Mouse (Mus musculus) CD4-positive helper T cell, adult 2 months (primary cell): ENCODE measurements around the gene Cbln4.

Source experiments
- DNase-seq: peaks from one replicate; pipeline ENCODE4 v3.0.0-alpha.2; 2012; ENCODE audit warnings: low read depth, missing footprints, low spot score

Cbln4 gene

GRCm38 (mm10) chr2:172043235-172043610, at the start of gene Cbln4:
Gene Cbln4 (minus strand): TSS chr2:172043466.
- no peak for DNase-seq

- DNase-seq = no peak
Measured at GRCm38 (mm10) chr2:172078596-172078995, 35.3 kb upstream of the Cbln4 start.

- no peak for DNase-seq
Measured at GRCm38 (mm10) chr2:172076295-172076694, 33.0 kb upstream of the Cbln4 start.

- no peak for DNase-seq
Measured at GRCm38 (mm10) chr2:172062876-172063275, 19.6 kb upstream of the Cbln4 start.

GRCm38 (mm10) chr2:172059747-172060146, 16.5 kb upstream of the Cbln4 start:
- DNase-seq = no peak

GRCm38 (mm10) chr2:172058936-172059665, 15.8 kb upstream of the Cbln4 start:
- no peak for DNase-seq

GRCm38 (mm10) chr2:172046002-172046401, 2.7 kb upstream of the Cbln4 start:
- no peak for DNase-seq

GRCm38 (mm10) chr2:172042607-172043234, 545 bp downstream of the Cbln4 start:
- no peak for DNase-seq

- DNase-seq = no peak
Measured at GRCm38 (mm10) chr2:172042125-172042524, 1.1 kb downstream of the Cbln4 start.

- no peak for DNase-seq
Measured at GRCm38 (mm10) chr2:172040859-172041258, 2.4 kb downstream of the Cbln4 start.

- DNase-seq = no peak
Measured at GRCm38 (mm10) chr2:172039601-172040000, 3.7 kb downstream of the Cbln4 start.

- DNase-seq = no peak
Measured at GRCm38 (mm10) chr2:172034281-172034680, 9.0 kb downstream of the Cbln4 start.

- no peak for DNase-seq
Measured at GRCm38 (mm10) chr2:172025459-172026130, 17.7 kb downstream of the Cbln4 start.

GRCm38 (mm10) chr2:172006726-172007125, 36.5 kb downstream of the Cbln4 start:
- no peak for DNase-seq

- DNase-seq = no peak
Measured at GRCm38 (mm10) chr2:172005970-172006369, 37.3 kb downstream of the Cbln4 start.

- DNase-seq = no peak
Measured at GRCm38 (mm10) chr2:172004029-172004984, 39.0 kb downstream of the Cbln4 start.

- DNase-seq = no peak
Measured at GRCm38 (mm10) chr2:171996979-171997686, 46.1 kb downstream of the Cbln4 start.

GRCm38 (mm10) chr2:171994861-171995260, 48.4 kb downstream of the Cbln4 start:
- no peak for DNase-seq

- no peak for DNase-seq
Measured at GRCm38 (mm10) chr2:171994240-171994639, 49.0 kb downstream of the Cbln4 start.

GRCm38 (mm10) chr2:171986686-171987085, 56.6 kb downstream of the Cbln4 start:
- no peak for DNase-seq
